Mouse (Mus musculus): ENCODE data around the gene 5330417C22Rik. TPM values are rescaled to one million over a fixed set of nuclear protein-coding genes. Genes with fewer than 3 reads are reported as not detected.

The 5330417C22Rik gene
- total RNA-seq, 2 experiments from 2014 or later, result 0.07 TPM; not detected in 1

DNA sequence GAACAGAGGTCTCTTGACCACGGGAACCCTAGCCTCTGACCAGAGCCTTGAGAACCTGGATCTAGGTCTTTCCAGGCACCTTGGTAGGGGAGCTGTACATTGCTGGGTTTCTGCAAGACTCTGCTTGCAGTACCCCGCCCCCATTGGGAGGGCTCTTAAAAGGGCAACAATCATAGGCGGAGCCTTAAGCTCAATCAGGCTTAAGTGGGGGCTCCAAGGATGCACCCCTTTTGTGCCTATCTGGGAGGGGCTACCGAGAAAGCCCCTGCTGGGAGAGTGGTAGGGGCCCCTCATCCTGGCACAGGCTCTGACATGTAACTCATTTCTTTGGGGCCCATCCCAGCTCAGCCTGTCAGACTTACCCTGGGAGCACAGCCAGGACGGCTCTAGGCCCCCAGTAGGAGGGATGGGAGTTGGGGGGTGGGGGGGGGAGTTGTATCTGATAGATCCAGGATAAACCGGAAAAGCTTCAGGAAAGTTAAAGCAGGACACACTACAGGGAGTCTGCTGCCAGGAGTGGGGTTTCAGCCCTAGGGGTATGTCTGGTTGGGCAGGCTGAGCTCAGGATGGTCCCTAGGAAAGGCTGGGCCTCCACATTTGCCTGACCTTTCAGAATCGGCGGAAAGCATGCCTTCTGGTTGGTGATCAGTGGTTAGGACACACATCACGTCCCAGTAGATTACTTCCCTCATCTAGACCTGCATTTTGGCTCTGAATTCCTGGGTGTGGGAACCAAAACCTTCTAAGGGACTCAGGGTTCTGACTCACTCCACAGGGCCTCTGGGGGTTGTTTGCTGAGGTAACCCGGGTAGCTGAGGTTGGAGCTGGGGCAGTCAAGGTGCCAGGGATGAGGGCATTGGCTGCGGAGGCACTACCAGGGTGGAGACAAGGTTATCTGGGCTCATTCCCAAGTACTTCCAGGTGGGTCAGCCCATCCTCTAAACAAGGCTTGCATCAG, 112.2 kb downstream of the 5330417C22Rik start:
- intact Hi-C loops (cut with DNase I; ENCODE audit: low total_unique reads), result no loop called here
- no peak for DNase-seq

GRCm38 (mm10) chr3:108423006-108423405, 113.3 kb downstream of the 5330417C22Rik start:
- intact Hi-C loops (cut with DNase I; ENCODE audit: low total_unique reads), result no loop called here
- no peak for DNase-seq

- intact Hi-C loops (cut with DNase I; ENCODE audit: low total_unique reads), result no loop called here
Observed at GRCm38 (mm10) chr3:108415831-108416223, 120.5 kb downstream of the 5330417C22Rik start.

DNA sequence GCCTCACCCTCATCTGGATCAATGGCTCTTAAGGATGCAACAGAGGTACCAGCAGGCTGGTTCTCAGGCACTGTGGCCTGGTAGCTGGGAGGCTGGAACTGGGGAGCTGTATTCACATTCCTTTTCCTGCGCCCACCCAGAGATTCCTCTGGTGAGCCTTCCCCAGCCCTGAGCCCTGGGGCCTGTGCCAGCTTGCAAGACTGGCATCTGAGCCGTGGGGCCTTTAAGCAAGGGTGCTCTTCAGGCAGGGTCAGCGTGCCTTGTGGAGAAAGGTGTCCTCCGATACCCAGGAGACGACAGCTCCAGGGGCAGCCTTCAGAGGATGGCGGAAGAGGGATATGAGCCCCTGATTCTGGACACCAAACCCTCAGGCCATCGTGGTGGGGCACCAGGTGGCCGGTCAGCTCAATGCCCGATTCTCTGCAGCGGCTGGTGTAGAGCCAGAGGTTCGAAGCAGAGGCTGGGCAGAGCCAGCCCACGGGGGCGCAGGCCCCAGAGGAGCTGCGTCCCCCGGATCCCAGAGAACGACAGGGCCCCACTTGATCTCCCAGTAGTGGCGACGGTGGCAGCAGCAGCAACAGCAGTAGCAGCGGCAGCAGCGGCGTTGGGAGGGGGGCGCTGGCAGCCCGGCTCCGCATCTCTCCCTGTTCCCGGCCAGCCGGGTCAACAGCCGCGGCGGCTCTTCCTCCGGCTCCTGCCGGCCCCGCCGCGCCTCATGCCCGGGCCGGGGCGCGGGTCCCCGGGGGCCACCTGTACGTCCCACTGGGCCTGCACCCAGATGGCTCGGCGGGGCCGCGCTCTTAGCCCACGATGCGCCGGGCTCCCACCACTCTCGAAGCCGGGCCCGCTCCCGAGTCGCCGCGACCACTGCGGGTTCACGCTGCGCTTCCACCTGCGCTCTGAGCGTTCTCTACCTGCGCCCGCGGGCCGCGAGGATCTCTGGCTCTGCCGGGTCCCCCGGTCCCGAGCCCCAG, 121.2 kb downstream of the 5330417C22Rik start, which contains the start of gene Celsr2:
Gene Celsr2, minus strand, starts transcription at position 696 of the 974 bp plus-strand sequence.
- intact Hi-C loops (cut with DNase I; ENCODE audit: low total_unique reads), result no loop called here
- DNase-seq, result no peak

More at GRCm38 (mm10) chr3:108415831-108416223, 120.5 kb downstream of the 5330417C22Rik start:
- DNase-seq, result peak; percentile 73

- intact Hi-C loops (cut with DNase I; ENCODE audit: low total_unique reads), result no loop called here
- DNase-seq, result peak; percentile 3
Observed at GRCm38 (mm10) chr3:108413634-108414360, 122.5 kb downstream of the 5330417C22Rik start.

GRCm38 (mm10) chr3:108411754-108412121, 124.6 kb downstream of the 5330417C22Rik start:
- no peak for DNase-seq
- intact Hi-C loops (cut with DNase I; ENCODE audit: low total_unique reads), result no loop called here

GRCm38 (mm10) chr3:108411026-108411753, 125.1 kb downstream of the 5330417C22Rik start:
- DNase-seq, result no peak

DNA sequence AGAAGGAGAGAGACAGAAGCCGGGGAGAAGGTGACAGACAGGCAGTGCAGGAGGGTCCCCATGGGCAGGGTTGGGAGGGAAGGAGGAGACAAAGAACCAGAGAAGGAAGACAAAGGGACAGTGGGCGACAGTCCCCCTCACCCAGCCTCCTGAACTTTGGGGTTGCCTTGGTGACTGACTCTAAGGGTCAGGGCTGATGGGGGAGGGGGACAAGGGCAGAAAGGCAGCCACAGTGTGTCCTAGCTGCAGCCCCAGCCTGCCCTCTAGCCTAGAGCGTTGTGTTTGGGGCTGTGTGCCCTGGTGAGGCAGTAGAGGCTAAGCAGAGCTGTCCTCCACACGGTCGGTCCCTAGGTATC, 126.0 kb downstream of the 5330417C22Rik start:
- intact Hi-C loops (cut with DNase I; ENCODE audit: low total_unique reads), result no loop called here
- no peak for DNase-seq

More at GRCm38 (mm10) chr3:108411026-108411753, 125.1 kb downstream of the 5330417C22Rik start:
- intact Hi-C loops (cut with DNase I; ENCODE audit: low total_unique reads), result no loop called here

DNA sequence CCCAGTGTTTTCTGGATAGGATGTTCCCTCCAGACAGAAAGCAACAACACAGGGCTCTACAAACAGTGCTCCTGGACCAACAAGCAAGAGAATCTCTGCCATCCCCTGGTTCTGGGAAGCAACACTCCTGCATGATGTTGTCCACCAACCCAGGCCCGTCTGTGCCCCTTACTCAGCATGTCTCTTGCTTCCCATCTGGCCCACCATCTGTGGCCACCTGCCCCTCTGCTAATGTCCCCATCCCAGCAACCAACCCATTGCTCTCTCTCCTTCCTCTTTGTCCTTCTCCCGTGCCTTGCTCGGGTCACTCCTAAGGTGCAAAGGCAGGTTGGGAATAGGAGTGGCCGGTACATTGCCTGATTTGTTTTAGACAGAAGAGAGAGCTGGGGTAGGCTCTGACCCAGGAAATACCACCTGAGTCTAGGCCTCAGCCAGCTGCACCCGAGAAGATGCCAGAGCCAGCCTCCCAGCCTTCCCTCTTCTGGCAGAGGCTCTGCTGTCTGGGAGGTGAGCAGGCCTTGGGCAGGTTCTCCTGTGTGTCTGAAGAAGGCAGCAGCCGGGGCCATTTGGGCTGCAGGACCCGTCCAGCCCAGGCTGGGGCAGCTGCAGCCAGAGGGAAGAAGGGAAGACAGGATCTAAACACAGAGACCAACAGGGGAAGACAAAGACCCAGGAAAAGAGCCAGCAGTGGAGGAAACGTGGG, 126.5 kb downstream of the 5330417C22Rik start:
- intact Hi-C loops (cut with DNase I; ENCODE audit: low total_unique reads), result no loop called here
- no peak for DNase-seq

- DNase-seq, result no peak
- intact Hi-C loops (cut with DNase I; ENCODE audit: low total_unique reads), result no loop called here
Observed at GRCm38 (mm10) chr3:108408517-108409008, 127.8 kb downstream of the 5330417C22Rik start.

DNA sequence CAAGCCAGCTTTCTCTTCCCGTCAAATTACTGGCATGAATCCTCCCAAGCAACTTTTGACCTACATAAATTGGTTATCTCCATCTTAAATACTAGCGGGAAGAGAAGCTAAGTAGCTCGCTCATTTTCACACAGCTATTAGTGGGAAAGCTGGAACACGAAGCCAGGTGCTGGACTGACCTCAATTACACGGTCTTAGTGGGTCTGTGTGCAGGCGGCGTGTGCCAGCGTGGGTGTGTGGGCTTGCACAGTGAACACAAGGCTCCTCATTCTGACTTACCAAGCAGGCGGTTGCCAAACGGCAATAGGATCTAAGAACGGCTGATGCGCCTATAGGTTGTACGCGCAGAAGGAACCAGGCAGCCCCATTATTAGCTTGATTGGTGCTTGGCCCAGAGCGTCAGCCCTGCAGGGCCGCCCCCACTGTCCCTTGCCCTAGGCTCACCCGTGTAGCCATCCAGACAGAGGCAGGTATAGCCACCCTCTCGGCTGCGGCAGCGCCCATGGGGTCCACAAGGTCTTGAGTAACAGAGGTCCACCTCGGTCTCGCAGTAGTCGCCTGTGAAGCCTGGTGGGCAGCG, 129.9 kb downstream of the 5330417C22Rik start:
- intact Hi-C loops (cut with DNase I; ENCODE audit: low total_unique reads), result no loop called here

More for the DNA sequence above, 129.9 kb downstream of the 5330417C22Rik start:
- DNase-seq, result no peak

Small RNA genes within 50 kb of the gene (microRNA-seq; reads per million reads assigned to microRNA genes)
- 0 reads per million in 2 experiments for gene Gm22860

Other genes with a start within 250 kb of the 5330417C22Rik start
- gene Mybphl, start 171.6 kb downstream of the 5330417C22Rik start, total RNA-seq (2021), result under 1 TPM; 0.27 to 0.35 TPM
- gene Psrc1, start 152.7 kb downstream of the 5330417C22Rik start, total RNA-seq (2021), result 1 to 10 TPM in 1 of 2 experiments, under 1 TPM in 1; 0.53 to 1.1 TPM
- gene Celsr2, start 121.0 kb downstream of the 5330417C22Rik start, total RNA-seq (2021), result 1 to 10 TPM; 3.1 TPM
- gene Sars, start 91.3 kb downstream of the 5330417C22Rik start, total RNA-seq (2021), result 100 to 1,000 TPM; 115 to 120 TPM
- gene 1700013F07Rik, start 2.4 kb downstream of the 5330417C22Rik start, total RNA-seq (2021), result not detected
- gene Tmem167b, start 25.9 kb upstream of the 5330417C22Rik start, total RNA-seq (2021), result 10 to 100 TPM; 17.7 to 19.7 TPM
- gene Taf13, start 35.2 kb upstream of the 5330417C22Rik start, total RNA-seq (2021), result 10 to 100 TPM; 16.8 to 20.1 TPM
- 1 to 10 TPM; 3.3 to 5.8 TPM for gene Wdr47, start 54.7 kb upstream of the 5330417C22Rik start, total RNA-seq (2021)
- 10 to 100 TPM; 30.6 to 32.1 TPM for gene Clcc1, start 117.4 kb upstream of the 5330417C22Rik start, total RNA-seq (2021)
- 1 to 10 TPM; 5.6 to 7.9 TPM for gene Gpsm2, start 185.8 kb upstream of the 5330417C22Rik start, total RNA-seq (2021)
- gene Aknad1, start 203.1 kb upstream of the 5330417C22Rik start, total RNA-seq (2021), result under 1 TPM in 1 of 2 experiments, not detected in 1; 0.12 TPM

Data from gastrocnemius, postnatal 14 days (tissue).